Mouse (Mus musculus) ES-Bruce4 (cell line): ENCODE data around the gene Cldn3.

Source experiments
- CTCF ChIP-seq: IDR thresholded peaks from one replicate; pipeline ENCODE4 v1.8.1; 2011; ENCODE audit warnings: low read depth, low read length
- EP300 ChIP-seq: IDR thresholded peaks from 2 replicates; pipeline ENCODE4 v1.6.1; 2011; ENCODE audit warnings: low read depth, low read length; ENCODE audit not compliant: insufficient read depth
- POLR2A ChIP-seq: IDR thresholded peaks from one replicate; pipeline ENCODE4 v1.8.1; 2011; ENCODE audit warnings: low read length; ENCODE audit not compliant: insufficient read depth

- TF ChIP-seq CTCF (peak; percentile 49), POLR2A (no peak), EP300 (no peak)
Measured at GRCm38 (mm10) chr5:135034593-135034992, 48.6 kb downstream of the Cldn3 start.
